Mouse (Mus musculus) cerebellum, adult 9-11 months (tissue): Measurements from ENCODE around the gene Tbc1d1.

Experiments
- DNase-seq: peaks from one replicate; pipeline ENCODE4 v3.0.0; 2022

The Tbc1d1 gene

DNA sequence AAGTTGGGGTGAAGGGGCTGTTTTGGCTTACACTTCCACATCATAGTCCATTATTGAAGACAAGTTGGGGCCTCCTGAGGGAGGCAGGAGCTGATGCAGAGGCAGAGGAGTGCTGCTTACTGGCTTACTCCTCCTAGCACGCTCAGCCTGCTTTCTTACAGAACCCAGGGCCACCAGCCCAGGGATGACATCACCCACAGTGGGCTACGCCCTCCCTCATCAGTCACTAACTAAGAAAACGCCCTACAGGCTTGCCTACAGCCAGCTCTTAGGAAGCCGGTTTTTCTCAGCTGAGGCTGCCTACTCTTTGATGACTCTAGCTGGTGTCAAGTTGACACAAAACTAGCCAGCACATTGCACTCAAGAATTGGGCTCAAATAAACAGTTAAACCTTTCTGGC, 126.5 kb downstream of the Tbc1d1 start:
- DNase-seq = no peak

DNA sequence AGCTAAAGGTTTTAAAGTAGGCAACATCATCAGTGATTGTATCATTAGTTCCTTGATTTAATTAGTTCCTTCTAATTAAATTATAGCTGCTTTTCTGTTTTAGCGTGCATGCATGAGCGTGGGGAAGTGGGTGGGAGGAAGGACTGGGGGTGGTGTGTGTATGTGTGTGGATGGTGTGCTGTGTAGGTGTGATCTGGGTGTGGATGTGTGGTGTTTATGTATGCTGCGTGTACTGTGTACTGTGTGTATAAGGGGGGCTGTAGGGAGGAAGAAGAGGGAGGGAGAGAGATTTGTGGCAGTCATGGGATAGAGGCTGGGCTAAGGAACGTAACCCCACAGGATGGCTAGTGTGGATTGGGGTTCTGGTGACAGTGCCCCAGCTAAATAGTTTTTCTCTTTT, 129.2 kb downstream of the Tbc1d1 start:
- DNase-seq = no peak

DNA sequence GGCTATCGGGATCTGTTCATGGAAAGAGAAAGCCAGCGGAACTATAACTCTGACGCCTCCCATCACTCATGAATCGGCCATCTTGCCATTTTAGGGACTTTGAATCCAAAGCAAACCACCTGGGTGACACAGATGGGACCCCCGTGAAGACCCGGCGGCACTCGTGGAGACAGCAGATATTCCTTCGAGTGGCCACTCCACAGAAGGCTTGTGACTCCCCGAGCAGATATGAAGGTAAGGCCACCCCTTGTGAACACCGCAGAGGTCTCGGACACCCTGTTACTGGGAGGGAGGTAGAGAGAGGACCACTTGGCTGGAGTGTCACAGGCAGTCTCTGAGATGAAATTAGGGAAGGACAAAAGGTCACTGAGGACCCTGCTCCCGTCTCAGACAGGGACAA, 129.7 kb downstream of the Tbc1d1 start:
- DNase-seq = no peak

DNA sequence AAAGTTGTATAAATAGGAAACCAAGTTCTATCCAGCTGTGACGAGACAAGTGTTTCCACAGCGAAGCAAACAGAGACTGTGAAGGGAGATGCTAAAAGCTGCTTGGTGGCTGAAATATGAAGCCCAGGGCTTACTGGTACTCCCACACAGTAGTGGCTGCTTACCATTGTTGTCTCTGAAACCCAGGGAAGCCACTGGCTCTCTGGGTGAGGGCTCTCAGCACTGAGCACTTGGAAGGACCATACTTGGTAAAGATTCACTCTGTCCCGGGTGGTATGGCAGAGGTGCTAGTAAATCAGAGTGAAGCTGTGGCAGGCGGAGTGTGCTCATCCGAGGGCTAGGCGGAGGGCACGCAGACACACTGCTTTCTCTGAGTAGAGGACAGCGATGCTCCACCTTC, 131.2 kb downstream of the Tbc1d1 start:
- DNase-seq = no peak

DNA sequence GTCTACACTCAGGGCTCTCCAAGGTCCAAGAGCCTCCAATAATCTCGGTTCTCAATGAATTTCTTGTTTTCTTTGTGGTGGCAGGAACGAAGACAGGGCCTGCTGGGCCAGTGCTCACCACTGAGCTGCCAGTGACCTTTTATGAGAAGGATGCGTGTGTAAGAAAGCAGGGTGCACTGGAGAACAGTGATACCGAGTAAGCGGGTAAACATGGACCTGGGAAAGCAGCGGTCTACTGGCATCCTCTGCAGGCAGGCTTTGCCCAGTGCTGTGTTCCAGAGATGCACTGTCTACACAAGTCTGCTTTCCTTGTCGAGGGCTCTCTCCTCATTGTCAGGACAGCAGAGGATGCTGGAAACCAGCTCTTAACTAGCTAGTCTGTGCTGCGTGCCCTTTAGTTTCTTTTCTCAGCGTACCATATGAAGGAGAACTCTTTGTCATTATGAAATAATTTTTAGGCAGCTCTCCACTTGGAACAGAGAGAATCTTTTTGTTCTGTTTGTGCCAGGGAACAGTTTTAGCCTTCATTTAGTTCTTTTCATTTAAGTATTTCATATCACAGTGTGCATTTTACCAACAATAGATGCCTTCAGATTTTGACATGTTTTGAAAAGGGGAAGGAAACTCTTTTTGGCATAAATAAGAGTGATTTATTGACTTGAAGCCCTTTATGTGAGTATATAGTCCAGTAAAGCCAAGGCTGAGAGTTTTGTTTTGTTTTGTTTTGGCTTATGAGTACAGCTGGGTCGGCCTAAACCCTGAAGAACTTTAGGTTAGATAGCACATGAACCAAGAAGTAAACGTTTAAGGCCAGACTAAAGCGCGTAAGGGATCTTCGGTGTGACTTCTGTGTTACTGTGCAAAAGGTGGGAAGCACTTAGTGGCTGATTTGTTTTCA, 132.2 kb downstream of the Tbc1d1 start:
- no peak for DNase-seq

DNA sequence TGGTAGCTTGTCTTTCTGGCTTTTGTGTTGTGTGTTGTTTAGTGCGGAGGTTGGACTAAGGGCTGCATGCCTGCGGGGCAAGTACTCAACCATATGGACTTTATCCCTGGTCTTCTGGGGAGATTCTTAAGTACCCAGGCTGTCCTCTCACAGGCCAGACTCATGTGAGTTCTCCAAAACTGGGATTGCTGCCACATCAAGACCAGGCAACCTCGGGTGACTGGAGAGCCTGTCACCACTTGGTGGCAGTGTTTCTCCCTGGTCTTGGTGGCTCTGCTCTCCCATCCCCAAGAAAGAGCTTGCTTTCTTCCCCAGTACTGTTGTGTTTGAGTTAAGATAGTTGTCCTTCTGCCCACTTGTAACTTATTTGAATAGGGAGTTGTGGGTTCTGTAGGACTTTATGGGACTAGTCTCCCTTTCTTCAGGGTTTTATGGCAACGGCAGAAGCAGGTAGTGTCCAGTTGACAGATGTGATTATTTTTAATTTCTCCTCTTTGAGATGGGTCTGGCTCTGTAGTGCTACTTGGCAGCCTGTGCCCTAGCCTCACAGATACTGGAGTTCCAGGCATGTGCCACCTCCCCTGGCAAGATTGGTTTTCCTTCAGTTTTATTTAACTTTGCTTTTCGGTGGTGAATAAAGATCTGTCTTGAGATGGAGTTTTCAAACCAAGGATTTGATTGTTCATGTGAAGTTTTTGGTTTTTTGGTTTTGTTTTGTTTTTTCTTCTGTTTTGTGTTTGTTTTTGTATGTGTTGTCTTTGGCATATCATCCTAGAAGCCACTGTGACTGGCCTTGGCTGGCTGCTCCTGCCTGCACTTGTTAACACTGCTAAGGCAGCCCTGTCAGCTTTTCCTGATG, 133.3 kb downstream of the Tbc1d1 start:
- peak; percentile 69 for DNase-seq

DNA sequence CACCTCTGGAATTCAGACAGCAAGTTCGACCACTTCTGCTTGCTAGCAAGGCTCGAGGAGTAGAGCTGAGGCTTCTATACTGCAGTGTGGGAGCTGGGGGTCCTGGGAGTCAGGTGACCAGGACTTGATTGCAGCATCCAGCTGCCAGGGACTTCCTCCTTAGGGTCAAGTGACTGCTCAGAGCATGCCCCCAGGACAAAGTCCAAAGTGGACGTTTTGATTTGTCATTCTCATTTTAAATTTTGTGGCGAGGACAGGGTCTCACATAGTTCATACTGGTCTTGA, 133.9 kb downstream of the Tbc1d1 start:
- DNase-seq = no peak

DNA sequence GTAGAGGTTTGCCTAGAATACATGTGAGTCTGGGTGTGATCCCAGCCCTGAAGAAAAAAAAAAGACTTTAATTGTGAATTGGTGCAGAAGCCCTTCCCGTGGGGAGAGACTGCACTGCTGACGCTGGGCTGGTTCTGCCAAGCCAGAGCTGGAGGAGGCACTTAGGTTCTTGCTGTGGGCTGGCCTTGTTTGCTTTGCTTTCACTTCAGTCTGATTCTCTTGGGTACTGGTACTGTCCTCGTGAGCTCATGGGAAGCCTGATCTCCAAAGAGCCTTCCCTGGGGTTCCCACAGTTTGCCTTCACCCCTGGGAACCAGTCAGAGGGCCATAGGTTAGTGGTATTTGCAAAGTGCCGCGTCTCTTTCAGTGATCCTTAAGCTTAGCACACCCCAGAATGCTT, 135.6 kb downstream of the Tbc1d1 start:
- DNase-seq = no peak

DNA sequence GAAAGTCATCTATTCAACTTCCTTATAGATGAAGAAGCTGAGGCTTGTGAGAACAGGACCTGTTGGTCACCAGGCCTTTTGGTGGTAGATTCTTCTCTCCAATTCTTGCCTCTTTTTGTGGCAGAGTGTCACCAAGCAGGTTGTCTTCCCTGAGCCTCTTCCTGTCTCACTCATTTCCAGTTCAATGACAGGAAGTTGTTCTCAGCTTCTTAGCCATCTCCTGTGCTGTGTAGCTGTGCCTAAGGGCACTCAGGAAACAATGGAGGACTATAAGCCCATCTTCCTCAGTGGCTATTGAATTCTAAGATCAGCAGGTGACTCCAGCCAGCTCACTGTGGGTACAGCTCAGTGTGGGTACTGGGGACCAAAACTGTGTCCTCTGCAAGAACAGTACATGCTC, 139.5 kb downstream of the Tbc1d1 start:
- DNase-seq = no peak

DNA sequence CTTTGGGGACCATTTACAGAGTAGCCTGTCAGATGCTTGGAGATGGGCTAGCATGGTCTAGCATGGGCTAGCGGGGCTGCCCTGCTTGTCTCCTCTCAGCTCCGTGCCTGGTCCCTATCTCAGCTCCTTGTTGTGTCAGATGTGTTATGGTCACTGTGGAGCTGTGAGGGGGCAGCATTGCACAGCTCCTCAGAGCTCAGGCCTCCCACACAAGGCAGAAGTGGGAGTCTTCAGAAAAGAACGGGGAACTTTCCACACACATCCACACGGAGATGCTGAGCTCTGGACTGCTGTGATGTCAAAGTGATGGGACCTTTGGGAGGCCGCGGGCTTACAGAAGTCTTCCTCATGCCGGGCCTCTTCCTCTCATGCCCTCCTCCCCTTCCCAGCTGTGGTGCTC, 140.2 kb downstream of the Tbc1d1 start:
- no peak for DNase-seq

DNA sequence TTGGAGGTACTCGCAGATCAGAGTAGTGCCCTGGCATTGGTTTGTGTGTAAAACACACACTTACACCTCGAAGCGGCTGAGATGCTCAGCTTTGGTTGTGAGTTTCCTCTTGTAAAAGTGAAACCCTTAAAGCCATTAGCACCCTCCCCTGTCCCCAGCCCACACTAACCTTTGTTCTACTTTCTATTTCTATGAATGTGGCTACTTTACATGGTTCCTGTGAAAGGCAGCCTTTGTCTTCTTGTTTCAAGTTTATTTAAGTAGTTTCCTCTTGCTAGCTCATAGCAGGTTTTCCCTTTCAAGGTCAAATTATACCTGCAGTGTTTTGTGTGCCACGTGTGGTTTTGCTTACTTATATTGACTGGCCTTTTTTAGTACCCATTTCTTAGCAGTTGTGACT, 141.0 kb downstream of the Tbc1d1 start:
- no peak for DNase-seq

DNA sequence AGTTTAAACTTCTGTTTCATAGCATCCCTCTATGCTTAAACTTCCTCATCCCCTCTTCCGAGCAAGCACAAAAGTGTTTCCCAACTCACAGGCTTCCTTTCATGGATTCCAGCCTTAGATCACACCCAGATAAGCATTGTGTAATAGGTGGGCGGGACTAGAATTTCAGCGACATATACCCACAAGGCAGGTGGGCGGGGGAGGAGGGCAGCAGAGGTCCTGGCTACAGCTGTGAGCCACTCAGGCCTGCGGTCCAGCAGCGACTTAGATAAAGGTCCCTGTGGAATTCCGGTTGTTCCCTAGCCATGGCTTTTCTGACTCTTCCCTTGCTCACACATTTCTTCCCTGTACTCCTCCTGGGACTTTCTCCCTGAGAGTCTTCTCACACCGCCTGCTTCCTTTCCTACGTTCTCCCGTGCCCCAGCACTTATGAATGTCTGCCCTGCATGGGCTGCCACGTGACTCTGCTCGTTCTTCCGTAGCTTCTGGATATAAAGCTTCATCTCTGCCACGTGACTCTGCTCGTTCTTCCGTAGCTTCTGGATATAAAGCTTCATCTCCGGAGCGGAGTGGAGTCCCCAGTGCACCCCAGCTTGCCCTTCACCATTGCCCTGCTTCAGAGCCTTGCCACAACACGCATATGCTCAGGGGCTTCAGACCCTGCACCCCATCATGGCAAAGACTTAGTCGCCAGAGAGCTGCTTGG, 142.4 kb downstream of the Tbc1d1 start:
- no peak for DNase-seq

DNA sequence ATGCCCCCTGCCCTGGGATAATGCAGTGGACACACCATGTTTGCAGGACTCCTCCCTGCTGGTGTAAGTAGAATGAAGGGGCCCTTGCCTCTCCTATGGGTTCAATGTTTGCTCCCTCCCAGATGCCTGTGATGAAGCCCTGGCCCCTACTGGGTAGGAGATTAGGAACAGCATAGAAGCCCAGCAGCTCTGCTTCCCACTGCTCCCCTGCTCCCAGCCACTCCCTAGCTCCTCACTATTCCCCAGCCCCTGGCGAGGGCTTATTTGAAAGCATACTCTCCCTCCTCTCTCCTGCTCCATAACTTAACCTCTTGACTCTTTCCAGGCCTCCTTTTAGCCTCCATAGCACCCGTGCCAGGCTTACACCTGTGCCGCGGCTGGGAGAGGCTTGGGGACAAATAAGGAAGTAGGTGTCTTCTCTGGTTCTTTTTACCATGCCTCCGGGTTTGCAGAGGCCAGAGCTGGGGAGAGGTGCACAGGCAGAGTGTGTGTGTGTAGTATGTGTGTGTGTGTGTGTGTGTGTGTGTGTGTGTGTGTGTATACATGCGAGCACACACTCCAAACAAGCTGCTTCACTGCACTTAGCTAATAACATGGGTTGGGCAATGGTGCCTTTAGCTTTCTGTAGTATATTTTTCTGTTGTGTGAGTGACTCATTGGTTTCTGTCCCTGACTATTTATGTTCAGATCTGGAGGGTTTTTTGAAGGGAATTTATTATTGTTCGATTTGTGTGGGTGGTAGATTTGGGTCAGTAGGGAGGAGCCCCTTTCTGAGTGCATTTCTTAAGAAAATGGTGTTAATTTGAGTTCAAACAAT, 143.6 kb downstream of the Tbc1d1 start:
- no peak for DNase-seq

DNA sequence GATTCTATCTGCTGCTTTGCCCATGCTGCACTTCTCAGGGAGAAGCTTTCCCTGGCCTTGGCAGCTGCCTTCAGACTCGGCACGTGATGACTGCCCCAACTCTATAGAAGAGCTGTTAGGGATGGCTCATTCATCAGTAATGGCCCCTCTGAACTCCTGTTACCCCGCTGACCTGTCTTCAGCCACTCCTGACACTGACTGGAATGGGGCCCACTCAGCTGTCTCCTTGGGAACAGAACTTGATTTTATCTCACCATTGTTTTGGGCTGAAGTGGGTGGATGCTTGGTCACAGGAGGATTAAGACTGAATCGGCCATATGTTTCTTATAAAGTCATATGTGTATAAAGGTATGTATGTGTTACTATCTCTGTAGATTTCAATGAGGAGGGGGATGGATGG, 145.1 kb downstream of the Tbc1d1 start:
- DNase-seq = no peak

DNA sequence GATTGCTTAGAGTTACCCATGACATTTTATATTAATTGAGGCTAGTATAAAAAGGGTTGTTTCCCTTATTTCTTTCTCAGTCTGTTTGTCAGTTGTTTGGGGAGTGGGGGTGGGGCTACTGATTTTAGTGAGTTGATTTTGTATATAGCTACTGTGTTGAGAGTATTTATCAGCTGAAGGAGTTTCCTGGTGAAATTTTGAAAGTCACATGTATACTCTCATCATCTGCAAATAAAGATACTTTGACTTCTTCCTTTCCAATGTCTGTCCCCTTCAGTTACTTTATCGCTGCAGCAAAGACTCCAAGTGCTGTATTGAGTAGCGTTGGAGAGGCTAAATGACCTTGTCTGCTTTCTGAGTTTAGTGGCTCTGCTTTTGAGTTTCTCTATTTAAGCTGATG, 151.2 kb downstream of the Tbc1d1 start:
- DNase-seq = no peak

DNA sequence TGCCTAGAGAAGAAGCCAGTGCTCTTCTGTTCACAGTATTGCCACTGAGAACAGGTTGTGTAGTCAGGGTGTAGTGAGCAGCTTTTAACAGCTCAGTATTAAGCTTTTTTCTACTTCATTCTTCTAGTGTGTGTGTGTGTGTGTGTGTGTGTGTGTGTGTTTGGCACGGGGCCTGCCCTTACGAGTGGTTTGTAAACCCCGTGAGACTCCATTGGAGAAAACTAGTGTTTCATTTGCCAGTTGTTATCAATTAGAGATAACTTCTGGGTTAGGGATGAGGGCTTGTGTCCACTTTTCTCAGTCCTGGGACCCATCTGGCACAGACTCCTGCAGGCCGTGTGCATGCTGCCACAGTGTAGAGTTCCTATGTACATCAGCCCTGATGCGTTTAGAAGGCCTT, 156.2 kb downstream of the Tbc1d1 start:
- DNase-seq = no peak

DNA sequence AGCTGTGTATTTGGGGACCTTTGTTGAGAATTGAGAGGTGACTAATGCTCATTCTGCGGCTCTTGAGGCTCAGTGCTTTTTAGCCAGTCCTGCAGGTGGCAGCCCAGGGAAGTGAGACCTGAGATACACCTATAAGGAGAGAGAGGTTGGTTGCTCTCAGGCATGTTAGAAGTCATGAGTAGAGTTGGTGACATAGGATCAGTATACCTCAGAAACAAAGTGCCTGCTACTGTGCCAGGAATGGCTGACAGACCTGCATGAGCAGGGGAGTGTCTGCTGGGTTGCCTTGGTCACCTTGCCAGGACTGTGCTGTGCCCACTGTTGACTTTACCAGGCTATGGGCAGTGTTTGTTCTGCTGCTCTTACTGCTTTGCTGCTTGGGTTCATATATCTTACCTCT, 157.4 kb downstream of the Tbc1d1 start:
- no peak for DNase-seq

DNA sequence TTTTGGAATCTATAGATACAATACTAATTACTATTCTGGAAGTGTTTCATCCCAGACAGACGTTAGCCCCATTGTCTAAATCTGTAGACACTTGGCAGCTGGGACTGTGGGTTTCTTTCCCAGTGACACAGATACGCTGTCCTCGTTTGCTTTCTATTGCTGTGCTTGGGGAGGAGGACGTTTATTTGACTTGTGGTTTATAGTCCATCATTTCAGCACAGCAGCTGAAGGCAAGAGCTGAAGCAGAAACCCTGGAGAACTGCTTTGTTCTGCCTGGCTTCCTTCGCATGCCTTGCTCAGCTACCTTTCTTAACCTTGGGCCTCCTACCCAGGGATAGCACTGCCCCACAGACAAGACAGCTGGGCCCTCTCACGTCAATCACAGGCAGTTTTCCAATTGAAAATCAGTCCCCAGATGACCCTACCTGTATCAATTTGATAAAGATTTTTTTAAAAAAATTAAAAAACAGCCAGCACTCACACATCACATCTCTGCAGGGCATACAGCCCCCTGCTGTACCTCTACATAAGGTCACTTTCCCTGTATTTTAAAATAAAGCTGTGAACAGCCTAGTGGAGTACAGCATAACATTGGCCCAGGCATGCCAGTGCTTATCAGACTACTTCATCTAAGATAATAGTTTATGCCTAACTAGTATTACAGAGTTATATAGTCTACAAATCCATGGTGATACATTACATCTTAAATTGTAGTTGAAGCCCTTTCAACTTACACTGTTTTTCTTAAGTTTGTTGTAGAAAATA, 158.4 kb downstream of the Tbc1d1 start:
- DNase-seq = no peak

DNA sequence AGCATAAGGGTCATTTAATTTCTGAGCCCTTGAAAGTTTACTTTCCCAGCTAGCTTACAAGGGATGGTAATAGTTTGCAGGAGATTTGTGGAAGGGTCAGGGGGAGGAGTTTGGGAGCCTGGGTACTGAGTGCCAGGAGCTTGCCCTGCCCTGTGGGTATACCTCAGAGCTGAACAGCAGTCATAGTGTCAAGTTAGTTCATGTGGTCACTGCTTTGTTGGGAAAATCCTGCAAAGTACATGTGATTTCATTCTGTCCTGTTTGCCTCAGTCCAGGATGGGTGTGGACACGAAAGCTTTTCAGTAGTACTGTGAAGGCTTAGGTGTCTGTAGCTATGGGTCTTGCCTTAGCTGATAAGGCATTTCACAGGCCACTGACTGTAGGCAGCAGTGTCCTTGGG, 159.0 kb downstream of the Tbc1d1 start:
- no peak for DNase-seq

DNA sequence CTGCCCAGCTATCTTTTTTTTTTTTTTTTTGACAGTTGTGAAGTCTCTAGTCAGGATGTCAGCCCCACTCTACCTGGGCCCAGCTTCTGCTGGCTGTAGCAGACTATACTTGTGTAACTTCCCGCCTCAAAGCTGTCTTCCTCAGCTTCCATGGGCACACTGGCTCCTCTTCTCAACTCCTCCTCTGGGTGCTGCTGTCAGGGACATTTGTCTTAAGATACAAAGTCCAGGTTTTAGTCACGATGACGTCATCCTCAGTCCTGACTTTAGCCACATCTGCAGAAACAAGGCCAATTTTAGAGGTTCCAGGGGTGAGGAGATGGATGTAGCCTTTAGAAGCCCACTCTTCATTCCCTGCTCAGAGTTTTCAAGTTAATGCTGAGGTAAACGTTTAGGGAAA, 167.2 kb downstream of the Tbc1d1 start:
- no peak for DNase-seq

DNA sequence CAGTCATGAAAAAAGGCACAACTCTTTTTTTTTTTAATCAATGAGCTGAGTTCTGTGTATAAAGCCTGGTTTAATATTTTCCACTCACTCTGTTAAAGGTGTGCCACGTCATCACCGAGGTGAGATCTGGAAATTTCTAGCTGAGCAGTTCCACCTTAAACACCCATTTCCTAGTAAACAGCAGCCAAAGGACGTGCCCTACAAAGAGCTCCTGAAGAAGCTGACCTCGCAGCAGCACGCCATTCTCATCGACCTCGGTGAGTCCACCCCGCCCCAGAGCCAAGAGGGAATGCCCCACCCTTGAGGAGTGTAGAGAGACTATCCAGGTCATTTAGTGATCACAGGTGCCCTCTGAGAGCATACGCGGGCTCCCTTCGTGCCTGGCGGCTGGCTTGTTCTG, 168.2 kb downstream of the Tbc1d1 start:
- DNase-seq = no peak

DNA sequence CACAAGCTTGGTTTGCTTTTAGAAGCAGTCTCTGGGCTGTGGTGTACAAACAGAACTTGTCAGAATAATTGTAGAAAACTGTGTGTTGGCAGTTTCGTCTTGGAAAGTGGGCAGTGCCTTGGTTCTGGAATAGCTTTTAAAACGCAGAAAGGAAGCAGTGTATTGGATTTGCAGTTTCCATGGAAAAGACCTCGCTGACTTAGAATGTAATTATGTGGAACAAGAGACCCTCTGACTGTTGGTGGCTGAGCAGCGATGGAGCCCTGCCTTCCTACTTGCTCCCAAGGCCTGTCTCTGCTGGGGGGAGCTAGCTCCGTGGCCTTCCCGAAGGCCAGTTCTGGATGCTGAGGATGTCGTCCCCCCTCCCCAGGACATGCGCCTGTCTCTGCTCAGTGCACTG, 168.8 kb downstream of the Tbc1d1 start:
- no peak for DNase-seq
